Comparison of ENCODE assay signal across 19 mouse cellular contexts in the genomic region with DNA sequence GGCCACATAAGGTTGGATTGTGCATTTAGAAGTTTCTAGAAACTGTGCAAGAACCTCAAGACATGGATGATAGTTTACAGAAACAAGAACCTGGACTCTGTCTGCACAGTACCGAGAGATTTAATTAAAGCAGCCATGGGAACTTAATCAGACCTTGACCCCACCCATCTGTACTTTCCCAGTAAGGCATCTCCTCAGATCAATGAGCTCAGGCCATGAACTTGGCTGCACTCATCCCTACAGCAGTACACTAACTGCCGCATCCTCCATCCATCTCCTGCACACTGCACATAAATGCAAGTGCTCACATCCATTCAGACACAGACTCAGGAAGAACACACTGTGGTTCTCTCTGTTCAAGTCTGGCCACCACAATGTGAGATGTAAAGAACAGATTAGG. TPM values are rescaled to one million over a fixed set of nuclear protein-coding genes. Genes with fewer than 3 reads are reported as not detected.
DNase-seq lines count a peak whose midpoint lies in the region; ATAC-seq and TF ChIP-seq lines count a peak whose summit lies in the region.
"Had no signal": no experiment of that assay in that cellular context is flagged by ENCODE, and none has a peak within 500 bp of the region (broad histone marks: within the 10 kb centered on the region; RNA-seq: fewer than 3 reads in every experiment).

No protein-coding gene starts in this region.

- TF ChIP-seq CTCF in heart, adult 2 months (IDR thresholded peaks at IDR 0.05): no peak

- intact Hi-C loops in heart, postnatal 10 days (cut with DNase I): no loop called here
- intact Hi-C loops in heart, adult 2 months (cut with DNase I): no loop called here

- WGBS in heart, embryonic 13.5 days: 76% methylated on average over 2 of the region's 2 CpGs
- WGBS in heart, adult 2 months: 74% methylated on average over 2 of the region's 2 CpGs
- 41% methylated on average over 2 of the region's 2 CpGs for WGBS in liver, embryonic 15.5 days (ENCODE audit: insufficient replicate concordance)
- 81% methylated on average over 2 of the region's 2 CpGs for WGBS in hindbrain, embryonic 10.5 days
- WGBS in forebrain, embryonic 13.5 days: 79% methylated on average over 2 of the region's 2 CpGs

- ATAC-seq in heart, embryonic 13.5 days (ENCODE audit: extremely low read depth, insufficient number of reproducible peaks, low FRiP score, low TSS enrichment): no peak
- no peak for ATAC-seq in liver, embryonic 15.5 days (ENCODE audit: insufficient read depth)
- ATAC-seq in forebrain, embryonic 13.5 days: no peak
- ATAC-seq: forebrain, embryonic 14.5 days; intestine, embryonic 16.5 days had no signal

- H3K27me3 ChIP-seq in heart, embryonic 13.5 days (replicated peaks): peaks cover 71% of the 10 kb centered on the region
- peaks cover 6% of the 10 kb centered on the region for H3K27me3 ChIP-seq in heart, adult 2 months (ENCODE audit: control insufficient read depth, insufficient read depth, low read length)
- H3K27me3 ChIP-seq in liver, embryonic 15.5 days: peaks cover 35% of the 10 kb centered on the region
- peaks cover 24% of the 10 kb centered on the region for H3K27me3 ChIP-seq in hindbrain, embryonic 10.5 days (ENCODE audit: insufficient read depth, poor library complexity, severe bottlenecking)
- H3K27me3 ChIP-seq in forebrain, embryonic 13.5 days: 0 out of 2 replicates have a peak, but pooled peaks cover 4% of the 10 kb centered on the region
- H3K27me3 ChIP-seq: hindbrain, embryonic 15.5 days had no signal

- no peaks in the 10 kb centered on the region for H3K4me1 ChIP-seq in heart, embryonic 13.5 days
- H3K4me1 ChIP-seq in heart, adult 2 months (ENCODE audit: control insufficient read depth, insufficient read depth, low read length): no peaks in the 10 kb centered on the region
- H3K4me1 ChIP-seq in liver, embryonic 15.5 days (replicated peaks): peaks cover 60% of the 10 kb centered on the region
- H3K4me1 ChIP-seq in hindbrain, embryonic 10.5 days (replicated peaks): no peaks in the 10 kb centered on the region
- H3K4me1 ChIP-seq in forebrain, embryonic 13.5 days: no peaks in the 10 kb centered on the region
- H3K4me1 ChIP-seq: embryonic facial prominence, embryonic 12.5 days; hindbrain, embryonic 15.5 days had no signal

- no peaks in the 10 kb centered on the region for H3K79me2 ChIP-seq in heart, adult 2 months (replicated peaks; ENCODE audit: control insufficient read depth, insufficient read depth, low read length)

- no peaks in the 10 kb centered on the region for H3K36me3 ChIP-seq in heart, embryonic 13.5 days
- H3K36me3 ChIP-seq in heart, adult 2 months (ENCODE audit: control insufficient read depth, insufficient read depth, low read length): no peaks in the 10 kb centered on the region
- no peaks in the 10 kb centered on the region for H3K36me3 ChIP-seq in liver, embryonic 15.5 days (replicated peaks)
- no peaks in the 10 kb centered on the region for H3K36me3 ChIP-seq in hindbrain, embryonic 10.5 days
- H3K36me3 ChIP-seq in forebrain, embryonic 13.5 days (ENCODE audit: poor library complexity, severe bottlenecking): no peaks in the 10 kb centered on the region
- H3K36me3 ChIP-seq: embryonic facial prominence, embryonic 12.5 days; hindbrain, embryonic 15.5 days had no signal

- no peak overlapping the region for H3K4me3 ChIP-seq in heart, embryonic 13.5 days
- H3K4me3 ChIP-seq in heart, adult 2 months: no peak overlapping the region
- H3K4me3 ChIP-seq in liver, embryonic 15.5 days (replicated peaks): peak overlapping the region; percentile 1; the same call in 1 of the 2 replicates
- no peak overlapping the region for H3K4me3 ChIP-seq in hindbrain, embryonic 10.5 days
- H3K4me3 ChIP-seq in forebrain, embryonic 13.5 days: no peak overlapping the region
- H3K4me3 ChIP-seq: embryonic facial prominence, embryonic 12.5 days; gastrocnemius, adult 2 months; hindbrain, embryonic 15.5 days had no signal

- H3K4me2 ChIP-seq in heart, embryonic 13.5 days: peak overlapping the region; percentile 51
- peak overlapping the region; percentile 68 for H3K4me2 ChIP-seq in liver, embryonic 15.5 days
- no peak overlapping the region for H3K4me2 ChIP-seq in forebrain, embryonic 13.5 days
- H3K4me2 ChIP-seq: embryonic facial prominence, embryonic 12.5 days; hindbrain, embryonic 15.5 days had no signal

- H3K9me3 ChIP-seq in heart, embryonic 13.5 days: no peaks in the 10 kb centered on the region
- no peaks in the 10 kb centered on the region for H3K9me3 ChIP-seq in liver, embryonic 15.5 days (replicated peaks)
- H3K9me3 ChIP-seq in hindbrain, embryonic 10.5 days: no peaks in the 10 kb centered on the region
- no peaks in the 10 kb centered on the region for H3K9me3 ChIP-seq in forebrain, embryonic 13.5 days (replicated peaks)
- H3K9me3 ChIP-seq: embryonic facial prominence, embryonic 12.5 days; hindbrain, embryonic 15.5 days had no signal

- peak overlapping the region; percentile 19 for H3K9ac ChIP-seq in heart, embryonic 13.5 days
- no peak overlapping the region for H3K9ac ChIP-seq in heart, adult 2 months (ENCODE audit: low read depth, low read length)
- peak overlapping the region; percentile 72; the same call in 1 of the 2 replicates for H3K9ac ChIP-seq in liver, embryonic 15.5 days
- no peak overlapping the region for H3K9ac ChIP-seq in forebrain, embryonic 13.5 days
- H3K9ac ChIP-seq: embryonic facial prominence, embryonic 12.5 days; hindbrain, embryonic 15.5 days had no signal

- peak overlapping the region; percentile 68; the same call in 1 of the 2 replicates for H3K27ac ChIP-seq in heart, embryonic 13.5 days (replicated peaks)
- H3K27ac ChIP-seq in heart, adult 2 months: no peak overlapping the region
- peak overlapping the region; percentile 98 for H3K27ac ChIP-seq in liver, embryonic 15.5 days (replicated peaks)
- H3K27ac ChIP-seq in hindbrain, embryonic 10.5 days: no peak overlapping the region
- no peak overlapping the region for H3K27ac ChIP-seq in forebrain, embryonic 13.5 days
- H3K27ac ChIP-seq: embryonic facial prominence, embryonic 12.5 days; gastrocnemius, adult 2 months; hindbrain, embryonic 15.5 days had no signal

- TF ChIP-seq EP300 in heart, adult 2 months (IDR thresholded peaks at IDR 0.05; ENCODE audit: insufficient read depth, low read depth, low read length): no peak

- peak; percentile 71 for DNase-seq in heart, adult 11 months
- no peak for DNase-seq in heart, postnatal 10 days
- DNase-seq in heart, adult 2 months: no peak
- DNase-seq in hindbrain, embryonic 10.5 days (ENCODE audit: low spot score): no peak
- DNase-seq: adrenal gland, postnatal 10 days; cerebellum, adult 11-12 months; cerebellum, adult 9-10 months; cerebellum, postnatal 25 days; gastrocnemius, adult 2 months; gastrocnemius, postnatal 36 days had no signal

- no peak for TF ChIP-seq POLR2A in heart, adult 2 months (IDR thresholded peaks at IDR 0.05; ENCODE audit: insufficient read depth, low read depth, low read length)

RNA-seq across cellular contexts. Expression of gene Hba-a1, which starts 2.7 kb away (rescaled TPM):
- total RNA-seq in heart, postnatal 10 days (2021): 1,000 to 10,000 TPM; 4,155 to 9,193 TPM
- 17,648 and 28,254 TPM in 2 replicates for polyA plus RNA-seq in heart, embryonic 13.5 days (2015; fragmentation: Nextera tagmentation; extraction: Ambion mirVana)
- total RNA-seq in heart, adult 2 months (2021): over 10,000 TPM in 1 of 2 experiments, 1,000 to 10,000 TPM in 1; 5,353 to 37,215 TPM
- polyA plus RNA-seq in heart, adult 2 months (2012; rRNA removed): 3,162 and 34,446 TPM in 2 replicates
- 74,460 and 76,487 TPM in 2 replicates for polyA plus RNA-seq in liver, embryonic 15.5 days (2015; fragmentation: Nextera tagmentation; extraction: Ambion mirVana)
- 2,485 and 2,589 TPM in 2 replicates for polyA plus RNA-seq in hindbrain, embryonic 10.5 days (2016; fragmentation: Nextera tagmentation; extraction: Ambion mirVana)
- 2,413 and 2,442 TPM in 2 replicates for polyA plus RNA-seq in forebrain, embryonic 13.5 days (2015; fragmentation: Nextera tagmentation; extraction: Ambion mirVana)

RNA-seq across cellular contexts. Expression of gene Hba-x, which starts 4.4 kb away (rescaled TPM):
- not detected for total RNA-seq in heart, postnatal 10 days (2021)
- 2,385 and 4,851 TPM in 2 replicates for polyA plus RNA-seq in heart, embryonic 13.5 days (2015; fragmentation: Nextera tagmentation; extraction: Ambion mirVana)
- not detected for total RNA-seq in heart, adult 2 months (2021)
- not detected in 2 replicates for polyA plus RNA-seq in heart, adult 2 months (2012; rRNA removed)
- 72.6 and 109 TPM in 2 replicates for polyA plus RNA-seq in liver, embryonic 15.5 days (2015; fragmentation: Nextera tagmentation; extraction: Ambion mirVana)
- 3,492 and 3,546 TPM in 2 replicates for polyA plus RNA-seq in hindbrain, embryonic 10.5 days (2016; fragmentation: Nextera tagmentation; extraction: Ambion mirVana)
- 316 and 451 TPM in 2 replicates for polyA plus RNA-seq in forebrain, embryonic 13.5 days (2015; fragmentation: Nextera tagmentation; extraction: Ambion mirVana)
- total RNA-seq: adrenal gland, postnatal 10 days; gastrocnemius, adult 2 months; gastrocnemius, postnatal 36 days; MEL had no signal
- polyA plus RNA-seq: C2C12 had no signal

RNA-seq across cellular contexts. Expression of gene Hbq1b, which starts 6.1 kb away (rescaled TPM):
- total RNA-seq in heart, postnatal 10 days (2021): 1 to 10 TPM in 1 of 2 experiments, not detected in 1; 1.0 TPM
- 9.6 and 10.0 TPM in 2 replicates for polyA plus RNA-seq in heart, embryonic 13.5 days (2015; fragmentation: Nextera tagmentation; extraction: Ambion mirVana)
- total RNA-seq in heart, adult 2 months (2021): 1 to 10 TPM in 1 of 2 experiments, under 1 TPM in 1; 0.70 to 2.4 TPM
- polyA plus RNA-seq in heart, adult 2 months (2012; rRNA removed): 1.5 and 3.8 TPM in 2 replicates
- polyA plus RNA-seq in liver, embryonic 15.5 days (2015; fragmentation: Nextera tagmentation; extraction: Ambion mirVana): 139 and 151 TPM in 2 replicates
- polyA plus RNA-seq in hindbrain, embryonic 10.5 days (2016; fragmentation: Nextera tagmentation; extraction: Ambion mirVana): 6.2 and 6.4 TPM in 2 replicates
- polyA plus RNA-seq in forebrain, embryonic 13.5 days (2015; fragmentation: Nextera tagmentation; extraction: Ambion mirVana): 1.2 and 1.7 TPM in 2 replicates
- total RNA-seq: gastrocnemius, adult 2 months; gastrocnemius, postnatal 36 days had no signal
- polyA plus RNA-seq: C2C12 had no signal

RNA-seq across cellular contexts. Expression of gene Nprl3, which starts 13.1 kb away (rescaled TPM):
- 10 to 100 TPM; 26.6 to 27.6 TPM for total RNA-seq in heart, postnatal 10 days (2021)
- polyA plus RNA-seq in heart, embryonic 13.5 days (2015; fragmentation: Nextera tagmentation; extraction: Ambion mirVana): 33.4 and 34.9 TPM in 2 replicates
- 10 to 100 TPM; 27.1 to 27.2 TPM for total RNA-seq in heart, adult 2 months (2021)
- polyA plus RNA-seq in heart, adult 2 months (2012; rRNA removed): 59.5 and 79.9 TPM in 2 replicates
- 28.1 and 31.9 TPM in 2 replicates for polyA plus RNA-seq in liver, embryonic 15.5 days (2015; fragmentation: Nextera tagmentation; extraction: Ambion mirVana)
- 41.1 and 45.6 TPM in 2 replicates for polyA plus RNA-seq in hindbrain, embryonic 10.5 days (2016; fragmentation: Nextera tagmentation; extraction: Ambion mirVana)
- polyA plus RNA-seq in forebrain, embryonic 13.5 days (2015; fragmentation: Nextera tagmentation; extraction: Ambion mirVana): 48.3 and 54.2 TPM in 2 replicates

RNA-seq across cellular contexts. Expression of gene Hba-a2, which starts 15.6 kb away (rescaled TPM):
- total RNA-seq in heart, postnatal 10 days (2021): 1,000 to 10,000 TPM; 3,875 to 8,514 TPM
- polyA plus RNA-seq in heart, embryonic 13.5 days (2015; fragmentation: Nextera tagmentation; extraction: Ambion mirVana): 42,363 and 67,294 TPM in 2 replicates
- over 10,000 TPM in 1 of 2 experiments, 1,000 to 10,000 TPM in 1; 4,976 to 34,253 TPM for total RNA-seq in heart, adult 2 months (2021)
- 9,938 and 81,467 TPM in 2 replicates for polyA plus RNA-seq in heart, adult 2 months (2012; rRNA removed)
- polyA plus RNA-seq in liver, embryonic 15.5 days (2015; fragmentation: Nextera tagmentation; extraction: Ambion mirVana): 175,652 and 176,876 TPM in 2 replicates
- polyA plus RNA-seq in hindbrain, embryonic 10.5 days (2016; fragmentation: Nextera tagmentation; extraction: Ambion mirVana): 4,383 and 4,938 TPM in 2 replicates
- polyA plus RNA-seq in forebrain, embryonic 13.5 days (2015; fragmentation: Nextera tagmentation; extraction: Ambion mirVana): 5,794 and 5,805 TPM in 2 replicates
- polyA plus RNA-seq: C2C12 had no signal

Comparison
In these comparisons a context has a peak if more than half of its experiments do, and no peak if none do; other contexts are left out.
1. H3K27ac ChIP-seq: peak in heart, embryonic 13.5 days (single experiment) and liver, embryonic 15.5 days (single experiment); none in heart, adult 2 months (single experiment), hindbrain, embryonic 10.5 days (single experiment) and forebrain, embryonic 13.5 days (single experiment).
2. H3K9ac ChIP-seq: peak in heart, embryonic 13.5 days (single experiment) and liver, embryonic 15.5 days (single experiment); none in heart, adult 2 months (single experiment) and forebrain, embryonic 13.5 days (single experiment).
3. RNA of gene Hba-x, which starts 4.4 kb away (polyA plus RNA-seq): 2,385 to 4,851 TPM in heart, embryonic 13.5 days, 3,492 to 3,546 TPM in hindbrain, embryonic 10.5 days, 316 to 451 TPM in forebrain, embryonic 13.5 days and 72.6 to 109 TPM in liver, embryonic 15.5 days; not detected in heart, adult 2 months; every median in the first group is over 10 times any median in the second.
4. RNA of gene Hbq1b, which starts 6.1 kb away (polyA plus RNA-seq): 139 to 151 TPM in liver, embryonic 15.5 days; 9.6 to 10.0 TPM in heart, embryonic 13.5 days, 6.2 to 6.4 TPM in hindbrain, embryonic 10.5 days, 1.5 to 3.8 TPM in heart, adult 2 months and 1.2 to 1.7 TPM in forebrain, embryonic 13.5 days; every median in the first group is over 10 times any median in the second.